Mouse (Mus musculus): ENCODE results near the gene Col23a1.

- no peak for TF ChIP-seq CTCF (IDR thresholded peaks at IDR 0.05; ENCODE audit: low read depth)
- TF ChIP-seq EP300 (IDR thresholded peaks at IDR 0.05; ENCODE audit: low read depth), result no peak
Observed at GRCm38 (mm10) chr11:51473686-51474085, 184.0 kb downstream of the Col23a1 start.

Measured in heart, postnatal 0 days (tissue).